Mouse (Mus musculus) small intestine, adult 2 months (tissue): ENCODE measurements around the gene Jade1.

Source experiments
- CTCF ChIP-seq: fragments of 200-500 bp; IDR thresholded peaks from 2 replicates; pipeline ENCODE4 v1.5.1; 2012; ENCODE audit warnings: low read depth, mild to moderate bottlenecking, control low read depth, inconsistent platforms, low read length, moderate library complexity, mixed read lengths; ENCODE audit not compliant: insufficient replicate concordance, insufficient read length; ENCODE audit errors: extremely low read depth
- POLR2A ChIP-seq: fragments of 200-500 bp; IDR thresholded peaks from 2 replicates; pipeline ENCODE4 v1.6.1; 2012; ENCODE audit warnings: low read depth, mild to moderate bottlenecking, control low read depth, inconsistent platforms, low read length, moderate library complexity

- TF ChIP-seq CTCF = no peak
- no peak for TF ChIP-seq POLR2A
Observed at GRCm38 (mm10) chr3:41514683-41515305, 40.7 kb upstream of the Jade1 start.
